Mouse (Mus musculus) frontal cortex, adult 2 months (tissue): ENCODE results near the gene Mrps30. TPM values are rescaled to one million over a fixed set of nuclear protein-coding genes. Genes with fewer than 3 reads are reported as not detected.
"Not testable (repeated sequence)": the region's sequence is repeated elsewhere in the genome, so short reads cannot be mapped to it uniquely, and the experiment has no call there.

Experiments
- DNase-seq, 2 experiments: peaks; one replicate each; pipeline ENCODE4 v3.0.0; 2022; ENCODE audit warnings: low spot score in 1 of 2; ENCODE audit errors: extremely low spot score in 1 of 2
- polyA plus RNA-seq: library from polyadenylated mRNA; depleted of rRNA; stranded (reverse); fragments of >200 nt; gene quantifications from 2 replicates; pipeline ENCODE4 v1.2.3, GENCODE M21; 2012; rRNA removed

Gene Mrps30
- 12.7 TPM in 2 replicates for polyA plus RNA-seq

GRCm38 (mm10) chr13:118386511-118387447, at the start of gene Mrps30, which contains the start of gene B430218F22Rik:
Mrps30 (minus strand) TSS chr13:118387252.
B430218F22Rik (plus strand) TSS chr13:118386630.
- DNase-seq, result peak; percentile 90 to 97

- no peak for DNase-seq
Observed at GRCm38 (mm10) chr13:118420847-118421246, 33.8 kb upstream of the Mrps30 start.

GRCm38 (mm10) chr13:118420408-118420807, 33.4 kb upstream of the Mrps30 start:
- DNase-seq, result no peak

- no peak for DNase-seq
Observed at GRCm38 (mm10) chr13:118418163-118418562, 31.1 kb upstream of the Mrps30 start.

GRCm38 (mm10) chr13:118411297-118411992, 24.4 kb upstream of the Mrps30 start:
- no peak for DNase-seq

GRCm38 (mm10) chr13:118403544-118403943, 16.5 kb upstream of the Mrps30 start:
- peak in 1 of 2 experiments; percentile 83 for DNase-seq

- no peak for DNase-seq
Observed at GRCm38 (mm10) chr13:118400340-118400739, 13.3 kb upstream of the Mrps30 start.

- no peak for DNase-seq
Observed at GRCm38 (mm10) chr13:118395803-118396202, 8.8 kb upstream of the Mrps30 start.

GRCm38 (mm10) chr13:118387448-118387801, 373 bp upstream of the Mrps30 start:
- not testable (repeated sequence) for DNase-seq

GRCm38 (mm10) chr13:118380381-118380780, 6.7 kb downstream of the Mrps30 start:
- no peak for DNase-seq

- peak in 1 of 2 experiments; percentile 85 for DNase-seq
Observed at GRCm38 (mm10) chr13:118379155-118379554, 7.9 kb downstream of the Mrps30 start.

- peak in 1 of 2 experiments; percentile 30 for DNase-seq
Observed at GRCm38 (mm10) chr13:118372871-118373270, 14.2 kb downstream of the Mrps30 start.

GRCm38 (mm10) chr13:118365774-118366173, 21.3 kb downstream of the Mrps30 start:
- DNase-seq, result no peak

- peak in 1 of 2 experiments; percentile 68 for DNase-seq
Observed at GRCm38 (mm10) chr13:118363342-118363741, 23.7 kb downstream of the Mrps30 start.

- DNase-seq, result no peak
Observed at GRCm38 (mm10) chr13:118350870-118351269, 36.2 kb downstream of the Mrps30 start.

GRCm38 (mm10) chr13:118350257-118350656, 36.8 kb downstream of the Mrps30 start:
- DNase-seq, result peak in 1 of 2 experiments; percentile 54

Other genes with a start within 250 kb of the Mrps30 start
- 0.55 and 0.58 TPM in 2 replicates for gene B430218F22Rik, start 622 bp downstream of the Mrps30 start, polyA plus RNA-seq